Mouse (Mus musculus) megakaryocyte, embryonic 14.5 days (primary cell): ENCODE measurements around the gene Arhgap44. TPM values are rescaled to one million over a fixed set of nuclear protein-coding genes. Genes with fewer than 3 reads are reported as not detected.

Source experiments
- H3K27me3 ChIP-seq: replicated peaks from 2 replicates; pipeline ENCODE3; 2012; ENCODE audit warnings: inconsistent platforms
- H3K36me3 ChIP-seq: replicated peaks from 2 replicates; pipeline ENCODE3; 2012; ENCODE audit warnings: low read length, inconsistent platforms, mixed read lengths
- H3K4me1 ChIP-seq: 2 replicates; pipeline ENCODE4 v1.6.1; 2012; ENCODE audit warnings: inconsistent platforms
- H3K4me3 ChIP-seq: replicated peaks from 2 replicates; pipeline ENCODE3; 2012; ENCODE audit warnings: moderate library complexity, mild to moderate bottlenecking, inconsistent platforms
- H3K9me3 ChIP-seq: 2 replicates; pipeline ENCODE4 v1.6.1; 2012; ENCODE audit warnings: inconsistent platforms
- FLI1 ChIP-seq: IDR thresholded peaks from 2 replicates; pipeline ENCODE4 v1.6.1; 2012; ENCODE audit warnings: low read length, inconsistent platforms, mixed read lengths
- GATA1 ChIP-seq: IDR thresholded peaks from 3 replicates; pipeline ENCODE4 v1.6.1; 2012; ENCODE audit warnings: mixed read lengths, low read length, inconsistent platforms, borderline replicate concordance
- polyA plus RNA-seq: library from polyadenylated mRNA; stranded (reverse); fragments of >175 nt; gene quantifications from 2 replicates; pipeline ENCODE4 v1.2.3, GENCODE M21; 2012; ENCODE audit warnings: low replicate concordance; ENCODE audit not compliant: insufficient read depth

Gene Arhgap44
- polyA plus RNA-seq, result 0.03 TPM in 1 of 2 replicates, not detected in the other

GRCm38 (mm10) chr11:65162767-65163120 lies at the start of gene Arhgap44:
Gene Arhgap44 (minus strand): TSS chr11:65162961.
- H3K27me3 ChIP-seq, result peaks cover 26% of the 10 kb centered on the region
- TF ChIP-seq GATA1 (no peak), FLI1 (no peak)
- no peaks in the 10 kb centered on the region for H3K36me3 ChIP-seq
- H3K4me1 ChIP-seq, result peaks cover 11% of the 10 kb centered on the region
- peak within 1 kb of the TSS; percentile 89 for H3K4me3 ChIP-seq
- H3K9me3 ChIP-seq, result peaks cover 21% of the 10 kb centered on the region

GRCm38 (mm10) chr11:65211701-65212100 lies 48.9 kb upstream of the Arhgap44 start:
- Histone ChIP-seq H3K4me1 (no peaks in the 10 kb centered on the region), H3K36me3 (no peaks in the 10 kb centered on the region), H3K4me3 (no peak overlapping the region), H3K9me3 (no peaks in the 10 kb centered on the region; the same call in 1 of the 2 replicates), H3K27me3 (no peaks in the 10 kb centered on the region)
- no peak for TF ChIP-seq FLI1
- no peak for TF ChIP-seq GATA1

- no peak for TF ChIP-seq GATA1
- no peak for TF ChIP-seq FLI1
Observed at GRCm38 (mm10) chr11:65209441-65209840, 46.7 kb upstream of the Arhgap44 start.

DNA sequence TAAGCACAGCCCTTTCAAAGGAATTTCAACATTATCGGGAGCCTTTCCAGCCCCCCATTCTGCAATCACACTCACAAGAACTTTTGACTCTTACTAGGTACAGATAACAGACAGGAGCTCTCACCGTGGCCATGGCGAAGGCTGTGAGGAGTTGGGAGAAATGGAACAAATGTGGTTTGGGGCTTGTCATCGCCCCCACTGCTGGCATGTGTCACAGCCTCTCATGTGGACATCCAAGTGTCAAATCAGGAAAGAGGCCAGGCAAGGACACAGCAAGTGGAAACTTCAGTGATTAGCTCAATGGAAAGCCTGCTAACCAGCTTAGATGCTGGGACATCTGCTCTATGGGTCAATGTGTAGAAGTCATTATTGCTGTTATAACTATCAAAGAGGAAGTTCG lies 42.5 kb upstream of the Arhgap44 start:
- Histone ChIP-seq H3K9me3 (no peaks in the 10 kb centered on the region; the same call in 1 of the 2 replicates), H3K36me3 (no peaks in the 10 kb centered on the region), H3K4me1 (peaks cover 5% of the 10 kb centered on the region), H3K27me3 (no peaks in the 10 kb centered on the region), H3K4me3 (no peak overlapping the region)
- no peak for TF ChIP-seq GATA1
- no peak for TF ChIP-seq FLI1

More at GRCm38 (mm10) chr11:65209441-65209840, 46.7 kb upstream of the Arhgap44 start:
- H3K36me3 ChIP-seq, result no peaks in the 10 kb centered on the region
- no peaks in the 10 kb centered on the region for H3K27me3 ChIP-seq
- no peaks in the 10 kb centered on the region; the same call in 1 of the 2 replicates for H3K9me3 ChIP-seq
- H3K4me1 ChIP-seq, result no peaks in the 10 kb centered on the region
- H3K4me3 ChIP-seq, result no peak overlapping the region

DNA sequence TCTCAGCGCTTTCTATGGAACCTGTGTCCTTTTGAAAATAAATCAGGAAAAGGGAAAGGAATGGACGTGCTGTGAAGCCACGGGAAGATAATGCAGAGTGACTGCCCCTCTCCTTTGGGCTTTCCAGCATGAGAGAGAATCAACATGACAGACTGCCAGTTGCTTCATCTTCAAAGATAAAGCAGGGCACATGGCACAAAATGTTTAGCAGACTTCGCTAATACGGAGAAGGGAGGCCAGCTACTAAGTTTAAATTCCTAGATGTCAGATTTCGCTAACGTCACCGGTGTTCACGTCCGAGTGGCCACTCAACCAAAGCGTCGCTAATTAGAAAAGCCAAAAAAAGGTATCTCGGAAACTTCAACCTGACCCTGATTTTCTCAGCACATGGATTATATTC lies 41.9 kb upstream of the Arhgap44 start:
- TF ChIP-seq GATA1 (no peak), FLI1 (no peak)
- H3K4me1 ChIP-seq, result peaks cover 5% of the 10 kb centered on the region
- no peak overlapping the region for H3K4me3 ChIP-seq
- no peaks in the 10 kb centered on the region; the same call in 1 of the 2 replicates for H3K9me3 ChIP-seq
- no peaks in the 10 kb centered on the region for H3K36me3 ChIP-seq
- no peaks in the 10 kb centered on the region for H3K27me3 ChIP-seq

DNA sequence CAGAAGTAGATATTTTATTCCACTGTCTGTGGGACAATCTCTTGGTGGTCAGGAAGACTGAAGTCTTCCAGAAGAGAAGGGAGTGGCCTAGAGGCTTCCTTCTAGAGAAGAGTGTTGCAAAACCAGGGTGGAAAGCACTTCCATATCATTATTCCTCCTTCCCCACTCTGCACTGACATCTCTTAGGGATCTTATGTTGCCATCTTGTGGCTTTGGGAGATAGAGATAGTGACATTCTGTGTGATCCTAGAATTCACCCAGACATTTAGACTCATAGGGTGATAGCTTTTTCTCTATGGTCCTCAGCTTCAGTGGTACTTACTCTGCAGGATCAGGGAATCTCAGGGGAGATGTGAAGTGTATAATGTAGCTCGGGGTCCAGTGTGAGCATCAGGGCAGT lies 40.3 kb upstream of the Arhgap44 start:
- H3K36me3 ChIP-seq, result no peaks in the 10 kb centered on the region
- H3K27me3 ChIP-seq, result no peaks in the 10 kb centered on the region
- no peaks in the 10 kb centered on the region for H3K9me3 ChIP-seq
- H3K4me1 ChIP-seq, result peaks cover 5% of the 10 kb centered on the region
- TF ChIP-seq FLI1, result no peak
- TF ChIP-seq GATA1, result no peak
- no peak overlapping the region for H3K4me3 ChIP-seq

DNA sequence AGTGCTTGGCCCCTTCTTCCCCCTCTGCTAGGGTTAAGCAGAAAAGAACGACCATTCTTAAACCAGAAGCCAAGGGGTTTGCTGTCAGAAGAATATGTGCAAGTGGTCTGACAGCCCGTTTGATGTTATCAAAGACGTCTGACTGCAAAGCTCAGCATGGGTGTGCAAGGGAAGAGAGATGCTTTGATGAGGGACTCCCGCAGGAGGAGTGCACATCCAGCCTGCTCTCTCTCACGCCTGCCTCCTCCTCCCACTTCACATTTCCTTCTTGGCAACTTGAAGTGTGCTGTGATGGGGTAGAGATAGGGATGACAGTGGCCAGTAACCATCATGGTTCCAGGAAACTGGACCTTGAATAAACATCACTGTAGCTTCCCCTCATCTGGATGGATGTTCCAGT lies 39.5 kb upstream of the Arhgap44 start:
- peaks cover 5% of the 10 kb centered on the region for H3K4me1 ChIP-seq
- no peaks in the 10 kb centered on the region for H3K27me3 ChIP-seq
- no peak overlapping the region for H3K4me3 ChIP-seq
- H3K36me3 ChIP-seq, result no peaks in the 10 kb centered on the region
- no peaks in the 10 kb centered on the region for H3K9me3 ChIP-seq
- no peak for TF ChIP-seq FLI1
- no peak for TF ChIP-seq GATA1

DNA sequence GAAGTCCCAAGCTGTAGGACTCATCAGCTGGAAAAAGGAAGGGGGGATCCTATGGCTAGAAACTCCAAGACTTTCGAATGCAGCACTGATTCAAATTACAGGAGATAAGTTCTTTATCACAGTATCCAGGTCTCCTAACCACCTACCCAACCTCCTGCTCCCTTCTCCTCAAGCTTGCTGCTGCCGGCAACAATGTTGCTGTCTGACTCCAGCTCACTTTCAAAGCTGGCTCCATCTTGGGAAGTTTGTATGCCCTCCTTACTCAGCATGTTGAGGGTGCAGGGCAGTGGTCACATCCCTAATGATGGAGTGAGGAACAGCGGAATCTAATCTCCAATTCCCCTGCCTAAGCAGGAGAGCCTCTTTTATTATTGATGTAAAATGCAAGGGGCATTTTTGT lies 35.3 kb upstream of the Arhgap44 start:
- Histone ChIP-seq H3K4me1 (peaks cover 5% of the 10 kb centered on the region), H3K36me3 (no peaks in the 10 kb centered on the region), H3K4me3 (no peak overlapping the region), H3K9me3 (no peaks in the 10 kb centered on the region), H3K27me3 (no peaks in the 10 kb centered on the region)
- TF ChIP-seq FLI1 (no peak), GATA1 (no peak)

DNA sequence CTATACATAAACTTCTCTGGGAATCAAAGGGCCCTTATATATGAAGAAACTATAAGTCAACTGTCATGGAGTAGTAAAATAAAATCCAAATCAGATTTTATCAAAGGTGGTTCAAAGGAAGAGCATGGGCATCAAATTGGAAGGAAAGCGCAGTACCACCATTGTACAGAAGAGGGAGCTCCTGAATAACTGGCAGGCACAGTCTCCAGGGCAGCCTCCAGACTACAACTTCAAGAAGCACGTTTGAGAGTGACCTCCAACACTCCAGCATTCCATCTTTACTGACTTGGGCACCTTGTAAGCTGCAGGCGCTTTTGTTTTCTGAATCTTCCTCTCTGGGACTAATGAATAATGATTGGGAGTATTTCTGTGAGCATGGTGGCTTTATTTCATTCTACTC lies 34.5 kb upstream of the Arhgap44 start:
- H3K9me3 ChIP-seq, result no peaks in the 10 kb centered on the region
- H3K4me3 ChIP-seq, result no peak overlapping the region
- H3K4me1 ChIP-seq, result peaks cover 5% of the 10 kb centered on the region
- H3K36me3 ChIP-seq, result no peaks in the 10 kb centered on the region
- TF ChIP-seq FLI1 (no peak), GATA1 (no peak)
- H3K27me3 ChIP-seq, result no peaks in the 10 kb centered on the region

- TF ChIP-seq GATA1 (no peak), FLI1 (no peak)
Observed at GRCm38 (mm10) chr11:65186974-65187373, 24.2 kb upstream of the Arhgap44 start.

DNA sequence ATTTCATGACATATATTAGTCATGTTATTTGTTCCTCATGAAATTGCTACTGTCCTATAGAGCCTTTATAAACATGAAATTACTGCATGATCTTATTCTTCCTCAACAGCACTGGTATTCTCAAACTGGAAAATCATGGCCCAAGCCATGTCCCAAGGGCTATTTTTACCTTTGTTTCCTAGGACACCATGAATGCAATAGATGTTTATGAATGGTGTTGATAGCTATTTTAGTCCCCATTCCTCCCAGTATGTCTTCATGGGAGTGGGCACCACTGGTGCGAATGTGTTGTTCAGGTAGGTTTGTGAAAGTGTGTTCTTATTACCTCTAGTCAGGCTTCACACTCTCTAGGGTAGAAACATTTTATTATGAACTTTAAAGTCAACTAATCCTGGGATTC lies 22.4 kb upstream of the Arhgap44 start:
- Histone ChIP-seq H3K4me3 (no peak overlapping the region), H3K4me1 (no peaks in the 10 kb centered on the region), H3K36me3 (no peaks in the 10 kb centered on the region), H3K27me3 (no peaks in the 10 kb centered on the region), H3K9me3 (peaks cover 10% of the 10 kb centered on the region; the same call in 1 of the 2 replicates)
- TF ChIP-seq FLI1 (no peak), GATA1 (no peak)

More at GRCm38 (mm10) chr11:65186974-65187373, 24.2 kb upstream of the Arhgap44 start:
- peaks cover 7% of the 10 kb centered on the region; the same call in 1 of the 2 replicates for H3K9me3 ChIP-seq
- H3K27me3 ChIP-seq, result no peaks in the 10 kb centered on the region
- no peaks in the 10 kb centered on the region for H3K4me1 ChIP-seq
- H3K4me3 ChIP-seq, result no peak overlapping the region
- H3K36me3 ChIP-seq, result no peaks in the 10 kb centered on the region
